Mouse (Mus musculus) E14TG2a.4 (cell line): Measurements from ENCODE around the gene Gpx5.

Experiments
- CTCF ChIP-seq: conservative IDR thresholded peaks from 2 replicates; pipeline ENCODE4 v1.5.1; 2014; ENCODE audit warnings: low read length
- NANOG ChIP-seq: IDR thresholded peaks from 2 replicates; pipeline ENCODE4 v1.6.1; 2014; ENCODE audit warnings: borderline replicate concordance, low read length, mixed read lengths

DNA sequence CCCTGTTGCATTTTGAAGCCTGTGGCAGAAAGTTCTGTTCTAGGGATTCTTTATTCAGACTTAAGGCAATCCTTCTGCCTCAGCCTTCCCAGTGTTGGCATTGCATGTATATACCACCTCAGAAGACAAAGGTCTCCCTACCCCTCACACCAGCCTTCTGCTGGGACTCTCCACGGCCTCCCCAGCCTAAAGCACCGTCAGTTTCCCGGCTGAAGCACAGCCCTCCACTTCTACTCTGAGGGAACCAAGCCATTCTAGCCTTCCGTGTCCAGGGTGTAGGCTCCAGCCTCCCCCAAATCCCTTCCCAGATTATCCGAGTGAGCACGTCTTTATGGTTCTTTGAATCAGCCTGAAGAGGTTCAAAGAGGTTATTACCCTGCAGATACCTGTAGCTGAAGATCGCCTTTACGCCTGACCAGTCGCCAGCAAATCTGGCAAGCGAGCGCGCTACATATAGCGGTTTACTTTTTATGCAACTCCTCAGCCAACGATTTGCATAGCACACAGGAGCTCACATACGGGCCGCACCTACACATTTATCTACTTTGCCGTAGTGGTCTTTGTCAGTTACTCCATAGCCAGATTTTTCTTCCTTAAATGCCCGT, 29.5 kb upstream of the Gpx5 start:
- TF ChIP-seq CTCF = no peak
- no peak for TF ChIP-seq NANOG
